Mouse (Mus musculus) spleen, postnatal 36 days (tissue): ENCODE results near the gene Zfp428.

Experiments used
- DNase-seq, 2 experiments: peaks; one replicate each; pipeline ENCODE4 v3.0.0; 2022; ENCODE audit warnings: low spot score in 2 of 2, mixed read lengths in 1 of 2

The Zfp428 gene

GRCm38 (mm10) chr7:24506838-24507725 lies at the start of gene Zfp428:
Zfp428 (plus strand) TSS chr7:24507006.
- peak; percentile 69 to 72 for DNase-seq

GRCm38 (mm10) chr7:24457726-24458370 lies 49.0 kb upstream of the Zfp428 start:
- DNase-seq, result peak; percentile 82

GRCm38 (mm10) chr7:24459440-24459839 lies 47.4 kb upstream of the Zfp428 start:
- no peak for DNase-seq

- DNase-seq, result no peak
Measured at GRCm38 (mm10) chr7:24459843-24460242, 47.0 kb upstream of the Zfp428 start.

- DNase-seq, result no peak
Measured at GRCm38 (mm10) chr7:24461376-24462051, 45.3 kb upstream of the Zfp428 start.

GRCm38 (mm10) chr7:24462388-24463319 lies 44.2 kb upstream of the Zfp428 start, which contains the start of gene Plaur:
Plaur (plus strand) TSS chr7:24462484.
- peak; percentile 72 to 73 for DNase-seq

GRCm38 (mm10) chr7:24466835-24467234 lies 40.0 kb upstream of the Zfp428 start:
- no peak for DNase-seq

- DNase-seq, result no peak
Measured at GRCm38 (mm10) chr7:24467886-24468285, 38.9 kb upstream of the Zfp428 start.

GRCm38 (mm10) chr7:24469126-24469525 lies 37.7 kb upstream of the Zfp428 start:
- no peak for DNase-seq

- no peak for DNase-seq
Measured at GRCm38 (mm10) chr7:24470356-24470755, 36.5 kb upstream of the Zfp428 start.

GRCm38 (mm10) chr7:24472442-24472841 lies 34.4 kb upstream of the Zfp428 start:
- no peak for DNase-seq

GRCm38 (mm10) chr7:24472937-24473336 lies 33.9 kb upstream of the Zfp428 start:
- DNase-seq, result no peak

- peak; percentile 48 to 58 for DNase-seq
Measured at GRCm38 (mm10) chr7:24473913-24474529, 32.8 kb upstream of the Zfp428 start.

GRCm38 (mm10) chr7:24474811-24475506 lies 31.8 kb upstream of the Zfp428 start:
- no peak for DNase-seq

GRCm38 (mm10) chr7:24476338-24476737 lies 30.5 kb upstream of the Zfp428 start:
- no peak for DNase-seq

GRCm38 (mm10) chr7:24476856-24477255 lies 29.9 kb upstream of the Zfp428 start:
- no peak for DNase-seq

- no peak for DNase-seq
Measured at GRCm38 (mm10) chr7:24478911-24479310, 27.9 kb upstream of the Zfp428 start.

GRCm38 (mm10) chr7:24479685-24480084 lies 27.1 kb upstream of the Zfp428 start:
- DNase-seq, result no peak

- no peak for DNase-seq
Measured at GRCm38 (mm10) chr7:24480121-24480941, 26.5 kb upstream of the Zfp428 start.
